Mouse (Mus musculus): ENCODE results near the gene Sh3kbp1. TPM values are rescaled to one million over a fixed set of nuclear protein-coding genes. Genes with fewer than 3 reads are reported as not detected.

The Sh3kbp1 gene
- total and polyA plus RNA-seq, 3 experiments = 18.6 to 37.7 TPM; not detected in 1

DNA sequence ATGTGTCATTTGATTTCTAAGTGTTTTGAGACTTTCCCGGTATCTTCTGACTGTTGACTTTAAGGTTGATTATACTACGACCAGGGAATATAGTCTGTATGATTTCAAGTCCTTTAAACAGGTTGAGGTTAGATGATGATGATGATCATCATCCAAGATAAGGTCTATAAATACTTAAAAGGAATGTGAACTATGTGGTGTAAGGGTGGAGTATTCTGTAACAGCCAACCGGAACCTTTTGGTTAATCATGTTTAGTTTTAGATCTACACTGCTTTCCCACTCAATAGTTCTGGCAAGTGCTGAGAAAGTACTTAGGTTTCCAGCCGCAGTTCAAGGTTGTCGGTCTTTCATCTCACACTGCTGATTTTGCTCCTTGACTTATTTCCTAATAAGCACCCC, 66.1 kb downstream of the Sh3kbp1 start:
- no peak for DNase-seq (ENCODE audit: low read depth, low spot score)

DNA sequence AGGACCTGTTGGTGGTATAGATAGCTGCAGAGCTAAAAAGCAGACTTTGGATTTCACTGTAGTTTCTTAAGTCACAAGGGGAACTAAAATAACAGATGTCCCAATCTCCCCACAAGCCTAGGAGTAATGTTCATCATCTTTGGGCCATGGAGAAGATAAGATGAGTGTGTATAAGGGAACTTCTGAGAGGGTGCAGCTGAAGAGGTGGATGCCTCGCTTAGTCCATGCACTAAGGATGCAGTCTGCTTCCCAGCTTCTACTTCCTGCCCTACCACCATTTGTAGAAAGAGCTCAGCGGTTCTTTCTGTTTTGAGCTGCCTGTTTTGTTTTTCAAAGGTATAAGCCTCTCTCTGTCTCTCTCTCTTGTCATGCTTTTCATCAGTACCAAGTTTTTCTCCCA, 69.5 kb downstream of the Sh3kbp1 start:
- DNase-seq (ENCODE audit: low read depth, low spot score) = peak; percentile 82
- Histone ChIP-seq H3K9ac (ENCODE audit: control insufficient read depth, low read depth, low read length, poor library complexity, severe bottlenecking) (peak overlapping the region; percentile 23; the same call in 1 of the 2 replicates), H3K79me2 (ENCODE audit: control insufficient read depth, insufficient read depth, low read length, poor library complexity) (no peaks in the 10 kb centered on the region), H3K27me3 (ENCODE audit: control insufficient read depth in 1 of 2, insufficient read depth in 2 of 2, low read length in 2 of 2) (no peaks in the 10 kb centered on the region), H3K27ac (ENCODE audit: control insufficient read depth, low read depth, low read length) (peak overlapping the region; percentile 46), H3K9me3 (replicated peaks; ENCODE audit: insufficient read depth, low read length) (no peaks in the 10 kb centered on the region), H3K36me3 (ENCODE audit: control insufficient read depth in 1 of 2, insufficient read depth in 2 of 2, low read length in 2 of 2) (peaks cover 0 to 22% of the 10 kb centered on the region in 2 experiments; a peak in 2 of 4 replicates), H3K4me1 (ENCODE audit: control insufficient read depth in 1 of 2, insufficient read depth in 2 of 2, low read length in 2 of 2) (peaks cover 6 to 15% of the 10 kb centered on the region in 2 experiments), H3K4me3 (ENCODE audit: control insufficient read depth in 1 of 2, insufficient read depth in 1 of 2, low read depth in 2 of 2, low read length in 2 of 2) (peak overlapping the region; percentile 32 to 42; a peak in 3 of 4 replicates)
- no peak for TF ChIP-seq ZMIZ1 (IDR thresholded peaks at IDR 0.05; ENCODE audit: low read depth, low read length)
- no peak for TF ChIP-seq NELFE (IDR thresholded peaks at IDR 0.05; ENCODE audit: low read depth, low read length)
- TF ChIP-seq CHD2 (IDR thresholded peaks at IDR 0.05; ENCODE audit: low read length) = no peak
- no peak for TF ChIP-seq JUND (IDR thresholded peaks at IDR 0.05; ENCODE audit: low read depth, low read length)
- TF ChIP-seq MEF2A (IDR thresholded peaks at IDR 0.05; ENCODE audit: extremely low read depth, insufficient replicate concordance, low read depth, low read length, poor library complexity, severe bottlenecking) = no peak
- no peak for TF ChIP-seq MXI1 (IDR thresholded peaks at IDR 0.05; ENCODE audit: low read depth, low read length)
- no peak for TF ChIP-seq MYB (IDR thresholded peaks at IDR 0.05; ENCODE audit: low read depth, low read length)
- TF ChIP-seq MAFK (IDR thresholded peaks at IDR 0.05; ENCODE audit: borderline replicate concordance, low read depth, low read length) = no peak
- no peak for TF ChIP-seq KAT2A (conservative IDR thresholded peaks at IDR 0.05; ENCODE audit: low read depth, low read length)
- TF ChIP-seq CTCF (IDR thresholded peaks at IDR 0.05 in 2 of 3, conservative IDR thresholded peaks at IDR 0.05 in 1 of 3; ENCODE audit: control insufficient read depth in 1 of 3, insufficient read depth in 1 of 3, low read depth in 2 of 3, low read length in 3 of 3, poor library complexity in 1 of 3, severe bottlenecking in 1 of 3) = no peak
- TF ChIP-seq HCFC1 (IDR thresholded peaks at IDR 0.05; ENCODE audit: low read depth, low read length) = no peak
- TF ChIP-seq ETS1 (IDR thresholded peaks at IDR 0.05; ENCODE audit: low read depth, low read length) = peak; percentile 68
- TF ChIP-seq MAZ (IDR thresholded peaks at IDR 0.05; ENCODE audit: low read depth, low read length) = no peak
- no peak for TF ChIP-seq ZNF384 (IDR thresholded peaks at IDR 0.05; ENCODE audit: low read depth, low read length)
- no peak for TF ChIP-seq POLR2AphosphoS2 (IDR thresholded peaks at IDR 0.05; ENCODE audit: low read length)
- TF ChIP-seq MYC (IDR thresholded peaks at IDR 0.05; ENCODE audit: low read depth, low read length) = no peak
- no peak for TF ChIP-seq E2F4 (IDR thresholded peaks at IDR 0.05; ENCODE audit: borderline replicate concordance, low read depth, low read length)
- TF ChIP-seq ZC3H11A (IDR thresholded peaks at IDR 0.05; ENCODE audit: low read depth, low read length) = no peak
- no peak for TF ChIP-seq GABPA (IDR thresholded peaks at IDR 0.05; ENCODE audit: low read depth, low read length)
- peak; percentile 61; the same call in 1 of the 2 replicates for TF ChIP-seq RCOR1 (IDR thresholded peaks at IDR 0.05; ENCODE audit: low read depth, low read length)
- no peak for TF ChIP-seq ELF1 (IDR thresholded peaks at IDR 0.05; ENCODE audit: low read depth, low read length)
- TF ChIP-seq POLR2AphosphoS5 (IDR thresholded peaks at IDR 0.05; ENCODE audit: borderline replicate concordance, low read depth, low read length) = no peak
- TF ChIP-seq TCF12 (IDR thresholded peaks at IDR 0.05; ENCODE audit: low read depth, low read length) = peak; percentile 62; the same call in 1 of the 2 replicates
- peak; percentile 31 for TF ChIP-seq TAL1 (IDR thresholded peaks at IDR 0.05; ENCODE audit: low read length)
- TF ChIP-seq SMC3 (IDR thresholded peaks at IDR 0.05; ENCODE audit: low read depth, low read length) = no peak
- no peak for TF ChIP-seq BHLHE40 (IDR thresholded peaks at IDR 0.05; ENCODE audit: borderline replicate concordance, low read depth, low read length)
- no peak for TF ChIP-seq USF2 (IDR thresholded peaks at IDR 0.05; ENCODE audit: borderline replicate concordance in 1 of 2, insufficient read depth in 1 of 2, low read depth in 1 of 2, low read length in 2 of 2)
- no peak for TF ChIP-seq POLR2A (IDR thresholded peaks at IDR 0.05; ENCODE audit: control insufficient read depth in 1 of 2, insufficient read depth in 1 of 2, low read depth in 1 of 2, low read length in 2 of 2, poor library complexity in 1 of 2)
- no peak for TF ChIP-seq ZKSCAN1 (IDR thresholded peaks at IDR 0.05; ENCODE audit: low read depth, low read length)
- TF ChIP-seq UBTF (IDR thresholded peaks at IDR 0.05; ENCODE audit: borderline replicate concordance, insufficient read depth, low read depth, low read length) = no peak

More for the DNA sequence above, 66.1 kb downstream of the Sh3kbp1 start:
- no peak overlapping the region for H3K27ac ChIP-seq (ENCODE audit: control insufficient read depth, low read depth, low read length)
- no peak overlapping the region for H3K4me3 ChIP-seq (ENCODE audit: control insufficient read depth in 1 of 2, insufficient read depth in 1 of 2, low read depth in 2 of 2, low read length in 2 of 2)
- no peaks in the 10 kb centered on the region for H3K27me3 ChIP-seq (ENCODE audit: control insufficient read depth in 1 of 2, insufficient read depth in 2 of 2, low read length in 2 of 2)
- TF ChIP-seq SIN3A (IDR thresholded peaks at IDR 0.05; ENCODE audit: low read length) (no peak), MEF2A (IDR thresholded peaks at IDR 0.05; ENCODE audit: extremely low read depth, insufficient replicate concordance, low read depth, low read length, poor library complexity, severe bottlenecking) (no peak), TCF12 (IDR thresholded peaks at IDR 0.05; ENCODE audit: low read depth, low read length) (no peak), MAFK (IDR thresholded peaks at IDR 0.05; ENCODE audit: borderline replicate concordance, low read depth, low read length) (no peak)
- H3K9me3 ChIP-seq (replicated peaks; ENCODE audit: insufficient read depth, low read length) = no peaks in the 10 kb centered on the region
- no peak overlapping the region for H3K9ac ChIP-seq (ENCODE audit: control insufficient read depth, low read depth, low read length, poor library complexity, severe bottlenecking)
- peaks cover 0 to 32% of the 10 kb centered on the region in 2 experiments; a peak in 2 of 4 replicates for H3K36me3 ChIP-seq (ENCODE audit: control insufficient read depth in 1 of 2, insufficient read depth in 2 of 2, low read length in 2 of 2)
- peaks cover 26 to 28% of the 10 kb centered on the region in 2 experiments for H3K4me1 ChIP-seq (ENCODE audit: control insufficient read depth in 1 of 2, insufficient read depth in 2 of 2, low read length in 2 of 2)
- H3K79me2 ChIP-seq (ENCODE audit: control insufficient read depth, insufficient read depth, low read length, poor library complexity) = no peaks in the 10 kb centered on the region
